Mouse (Mus musculus) heart, adult 2 months (tissue): ENCODE measurements around the gene Bglap2. TPM values are rescaled to one million over a fixed set of nuclear protein-coding genes. Genes with fewer than 3 reads are reported as not detected.
A peak's percentile ranks its signal among the peaks of the same experiment; 100 is the strongest.

Experiments
- DNase-seq, 2 experiments: peaks; one replicate each; pipeline ENCODE4 v3.0.0; 2021
- H3K27ac ChIP-seq: fragments of 200-600 bp; 2 replicates; pipeline ENCODE4 v1.8.1; 2022
- H3K27me3 ChIP-seq: fragments of 200-500 bp; 2 replicates; pipeline ENCODE4 v1.6.1; 2012; ENCODE audit warnings: mild to moderate bottlenecking, low read length, inconsistent platforms, mixed read lengths; ENCODE audit not compliant: control insufficient read depth, insufficient read depth
- H3K36me3 ChIP-seq: fragments of 200-500 bp; 2 replicates; pipeline ENCODE4 v1.6.1; 2012; ENCODE audit warnings: low read length, inconsistent platforms; ENCODE audit not compliant: control insufficient read depth, insufficient read depth
- H3K4me1 ChIP-seq: fragments of 200-500 bp; 2 replicates; pipeline ENCODE4 v1.6.1; 2011; ENCODE audit warnings: low read length; ENCODE audit not compliant: control insufficient read depth, insufficient read depth
- H3K4me3 ChIP-seq: fragments of 200-600 bp; 2 replicates; pipeline ENCODE4 v1.8.1; 2022
- H3K79me2 ChIP-seq: fragments of 200-500 bp; replicated peaks from 2 replicates; pipeline ENCODE4 v1.6.1; 2012; ENCODE audit warnings: mild to moderate bottlenecking, inconsistent platforms, low read length, moderate library complexity, mixed read lengths; ENCODE audit not compliant: control insufficient read depth, insufficient read depth
- H3K9ac ChIP-seq: fragments of 200-500 bp; 2 replicates; pipeline ENCODE4 v1.6.1; 2012; ENCODE audit warnings: low read depth, mild to moderate bottlenecking, control low read depth, inconsistent platforms, low read length, mixed read lengths
- CTCF ChIP-seq: fragments of 200-600 bp; IDR thresholded peaks from 2 replicates; pipeline ENCODE4 v1.8.1; 2022; ENCODE audit warnings: antibody characterized with exemption, mild to moderate bottlenecking, moderate library complexity
- EP300 ChIP-seq: fragments of 200-500 bp; IDR thresholded peaks from 2 replicates; pipeline ENCODE4 v1.6.1; 2011; ENCODE audit warnings: low read depth, low read length, control low read depth; ENCODE audit not compliant: insufficient read depth
- POLR2A ChIP-seq: fragments of 200-500 bp; IDR thresholded peaks from 2 replicates; pipeline ENCODE4 v1.6.1; 2011; ENCODE audit warnings: mild to moderate bottlenecking, low read depth, low read length, control low read depth; ENCODE audit not compliant: insufficient read depth
- WGBS: fragments of 180-500 bp; shearing (Covaris S2); methylation state at CpG from one replicate; pipeline ENCODE4 v1.1.7; 2018; 5-methylcytosine and 5-hydroxymethylcytosine counted together
- intact Hi-C: fragments of 180-260 bp; cut with DNase I; formaldehyde crosslinking; loops from one replicate; pipeline ENCODE4 v1.15.1; 2025
- polyA plus RNA-seq: library from polyadenylated mRNA; depleted of rRNA; stranded (reverse); fragments of >200 nt; gene quantifications from 2 replicates; pipeline ENCODE4 v1.2.3, GENCODE M21; 2012
- total RNA-seq, 2 experiments: library from RNA; stranded (reverse); gene quantifications; 2 replicates each; pipeline ENCODE4 v1.2.3; 2021

Gene Bglap2
- total and polyA plus RNA-seq, 3 experiments = 0.84 TPM; not detected in 2

GRCm38 (mm10) chr3:88359584-88359983, 18.9 kb downstream of the Bglap2 start:
- TF ChIP-seq POLR2A = no peak
- no peak for TF ChIP-seq CTCF
- no peak for TF ChIP-seq EP300
- no peak for DNase-seq
- no peaks in the 10 kb centered on the region for H3K36me3 ChIP-seq
- H3K4me1 ChIP-seq = no peaks in the 10 kb centered on the region
- no peak overlapping the region for H3K9ac ChIP-seq
- no peaks in the 10 kb centered on the region for H3K27me3 ChIP-seq
- no peak overlapping the region; the same call in 1 of the 2 replicates for H3K27ac ChIP-seq
- WGBS = 63% methylated on average over 5 of the region's 5 CpGs
- no peak overlapping the region for H3K4me3 ChIP-seq
- intact Hi-C loops = no loop called here
- H3K79me2 ChIP-seq = no peaks in the 10 kb centered on the region

GRCm38 (mm10) chr3:88354396-88355165, 23.9 kb downstream of the Bglap2 start:
- 79% methylated on average over 8 of the region's 8 CpGs for WGBS
- no peak for DNase-seq
- Histone ChIP-seq H3K36me3 (no peaks in the 10 kb centered on the region), H3K9ac (no peak overlapping the region), H3K27ac (no peak overlapping the region), H3K4me3 (no peak overlapping the region), H3K4me1 (no peaks in the 10 kb centered on the region), H3K27me3 (no peaks in the 10 kb centered on the region), H3K79me2 (no peaks in the 10 kb centered on the region)
- intact Hi-C loops = no loop called here
- TF ChIP-seq POLR2A (no peak), EP300 (no peak), CTCF (peak; percentile 23)

- no peaks in the 10 kb centered on the region for H3K36me3 ChIP-seq
- TF ChIP-seq POLR2A = no peak
- TF ChIP-seq CTCF = no peak
- no peak for TF ChIP-seq EP300
Observed at GRCm38 (mm10) chr3:88352907-88353306, 25.6 kb downstream of the Bglap2 start.

GRCm38 (mm10) chr3:88350732-88351131, 27.8 kb downstream of the Bglap2 start:
- H3K27ac ChIP-seq = no peak overlapping the region
- no peaks in the 10 kb centered on the region for H3K4me1 ChIP-seq
- WGBS = 82% methylated on average over 13 of the region's 13 CpGs

More at GRCm38 (mm10) chr3:88352907-88353306, 25.6 kb downstream of the Bglap2 start:
- no peak for DNase-seq
- no peaks in the 10 kb centered on the region for H3K79me2 ChIP-seq
- H3K4me1 ChIP-seq = no peaks in the 10 kb centered on the region
- no peak overlapping the region for H3K27ac ChIP-seq
- 70% methylated on average over 9 of the region's 9 CpGs for WGBS
- H3K4me3 ChIP-seq = no peak overlapping the region
- intact Hi-C loops = no loop called here
- H3K27me3 ChIP-seq = no peaks in the 10 kb centered on the region
- H3K9ac ChIP-seq = no peak overlapping the region

GRCm38 (mm10) chr3:88339006-88339405, 39.5 kb downstream of the Bglap2 start:
- Histone ChIP-seq H3K4me1 (peaks cover 6% of the 10 kb centered on the region), H3K9ac (no peak overlapping the region), H3K27me3 (no peaks in the 10 kb centered on the region), H3K79me2 (no peaks in the 10 kb centered on the region; the same call in 1 of the 2 replicates), H3K36me3 (no peaks in the 10 kb centered on the region; the same call in 1 of the 2 replicates), H3K4me3 (no peak overlapping the region), H3K27ac (no peak overlapping the region)
- intact Hi-C loops = loop anchor here (5.0 kb wide), 1 partner anchor 42 kb away; the partner anchor contains the start of genes Cct3 and Tsacc
- DNase-seq = no peak
- 43% methylated on average over 3 of the region's 3 CpGs for WGBS
- TF ChIP-seq CTCF (no peak), POLR2A (no peak), EP300 (no peak)

More at GRCm38 (mm10) chr3:88350732-88351131, 27.8 kb downstream of the Bglap2 start:
- intact Hi-C loops = no loop called here
- TF ChIP-seq POLR2A (no peak), CTCF (no peak), EP300 (no peak)
- Histone ChIP-seq H3K9ac (no peak overlapping the region), H3K79me2 (no peaks in the 10 kb centered on the region), H3K27me3 (no peaks in the 10 kb centered on the region), H3K36me3 (no peaks in the 10 kb centered on the region; the same call in 1 of the 2 replicates), H3K4me3 (no peak overlapping the region)
- DNase-seq = no peak

- Histone ChIP-seq H3K4me1 (peaks cover 6% of the 10 kb centered on the region), H3K36me3 (no peaks in the 10 kb centered on the region; the same call in 1 of the 2 replicates), H3K79me2 (no peaks in the 10 kb centered on the region; the same call in 1 of the 2 replicates), H3K9ac (no peak overlapping the region), H3K4me3 (no peak overlapping the region), H3K27me3 (no peaks in the 10 kb centered on the region), H3K27ac (no peak overlapping the region)
- TF ChIP-seq POLR2A (no peak), EP300 (no peak), CTCF (no peak)
- WGBS = 74% methylated on average over 7 of the region's 7 CpGs
- no peak for DNase-seq
- intact Hi-C loops = loop anchor here (5.0 kb wide), 1 partner anchor 41 kb away; the partner anchor contains the start of genes Cct3 and Tsacc
Observed at GRCm38 (mm10) chr3:88338316-88338715, 40.2 kb downstream of the Bglap2 start.
